Mouse (Mus musculus): ENCODE data around the gene Fam209. TPM values are rescaled to one million over a fixed set of nuclear protein-coding genes. Genes with fewer than 3 reads are reported as not detected.

Fam209 gene
- polyA plus RNA-seq, 1 experiment: 0.57 TPM

DNA sequence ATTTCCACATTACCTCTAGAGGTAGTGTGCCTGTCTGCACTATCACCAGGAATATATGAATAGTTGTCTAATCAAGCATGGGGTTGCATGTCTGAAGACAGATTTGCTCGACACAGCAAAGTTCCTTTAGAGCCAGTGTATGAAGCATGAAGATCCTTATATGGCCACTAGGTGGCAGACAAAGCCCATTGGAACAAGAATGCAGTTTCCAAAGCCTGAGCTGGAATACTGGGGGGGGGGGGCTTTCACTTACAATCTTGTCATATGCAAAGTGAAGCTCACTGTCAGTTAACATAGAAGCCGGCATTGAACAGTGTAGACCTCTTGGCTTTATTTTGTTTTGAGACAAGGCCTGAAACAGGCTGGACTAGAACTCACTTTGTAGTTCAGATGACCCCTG, 5.5 kb downstream of the Fam209 start:
- DNase-seq (ENCODE audit: low read depth): peak; percentile 87
- no peak for TF ChIP-seq POLR2A (IDR thresholded peaks at IDR 0.05; ENCODE audit: borderline replicate concordance, extremely low read depth, insufficient read depth, insufficient read length, poor library complexity, severe bottlenecking)
- peak; percentile 76; the same call in 1 of the 2 replicates for TF ChIP-seq CTCF (IDR thresholded peaks at IDR 0.05; ENCODE audit: borderline replicate concordance, extremely low read depth, insufficient read depth, insufficient read length)

DNA sequence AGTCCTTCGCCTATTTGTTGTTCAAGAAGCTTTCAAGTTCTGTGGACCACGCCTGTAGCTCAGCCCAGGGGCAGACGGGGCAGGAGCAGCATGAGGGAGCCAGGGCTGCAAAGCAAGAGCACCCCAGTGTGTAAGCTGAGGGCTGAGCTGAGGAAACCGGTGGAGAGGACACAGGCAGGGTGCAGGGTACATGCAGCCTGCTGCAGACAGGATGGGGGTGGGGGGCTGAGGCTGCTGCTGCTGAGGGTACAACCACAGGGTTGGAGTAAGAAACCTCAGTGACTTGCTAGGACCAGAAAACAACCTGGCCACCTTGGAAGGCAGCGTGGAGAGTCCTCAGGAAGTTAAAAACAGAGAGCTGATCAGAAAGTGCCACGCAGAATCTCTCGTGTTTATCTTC, 8.0 kb downstream of the Fam209 start:
- no peak for DNase-seq (ENCODE audit: low read depth)
- TF ChIP-seq POLR2A (IDR thresholded peaks at IDR 0.05; ENCODE audit: borderline replicate concordance, extremely low read depth, insufficient read depth, insufficient read length, poor library complexity, severe bottlenecking) (no peak), CTCF (IDR thresholded peaks at IDR 0.05; ENCODE audit: borderline replicate concordance, extremely low read depth, insufficient read depth, insufficient read length) (no peak)

DNA sequence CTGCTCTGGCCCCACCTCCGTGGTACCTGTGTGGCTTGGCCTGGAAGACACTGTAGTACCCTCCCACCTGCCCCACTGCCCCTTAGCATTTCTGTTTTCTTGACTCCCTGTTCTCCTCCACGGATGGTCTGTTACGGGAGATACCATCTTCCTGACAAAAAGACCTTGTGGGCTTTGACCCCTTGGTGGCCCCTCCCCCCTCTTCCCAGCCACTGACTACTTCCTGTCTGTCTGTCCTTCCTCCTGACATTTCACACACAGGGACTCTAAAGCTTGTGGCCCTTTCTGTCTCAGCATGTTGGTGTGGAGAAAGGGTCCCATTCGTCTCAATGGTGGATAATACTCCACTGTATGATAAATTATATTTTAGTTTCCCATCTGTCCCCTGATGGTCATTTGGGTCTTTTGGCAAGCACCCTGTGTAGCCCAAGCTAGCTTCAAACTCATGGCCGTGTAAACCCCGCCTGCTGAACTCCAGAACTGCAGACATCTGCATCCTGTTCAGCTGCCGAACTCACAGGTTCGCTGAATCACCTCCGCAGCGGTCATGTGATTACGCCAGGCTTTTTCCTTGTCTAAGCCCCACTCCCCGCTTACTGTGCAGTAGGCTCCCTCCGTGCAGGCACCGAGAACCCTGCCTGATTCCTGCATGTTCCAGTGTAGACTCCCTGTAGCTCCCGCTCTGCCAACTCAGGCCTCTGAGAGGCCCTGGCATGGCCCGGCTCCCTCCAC, 9.5 kb downstream of the Fam209 start:
- DNase-seq (ENCODE audit: low read depth): no peak
- no peak for TF ChIP-seq POLR2A (IDR thresholded peaks at IDR 0.05; ENCODE audit: borderline replicate concordance, extremely low read depth, insufficient read depth, insufficient read length, poor library complexity, severe bottlenecking)
- TF ChIP-seq CTCF (IDR thresholded peaks at IDR 0.05; ENCODE audit: borderline replicate concordance, extremely low read depth, insufficient read depth, insufficient read length): no peak

DNA sequence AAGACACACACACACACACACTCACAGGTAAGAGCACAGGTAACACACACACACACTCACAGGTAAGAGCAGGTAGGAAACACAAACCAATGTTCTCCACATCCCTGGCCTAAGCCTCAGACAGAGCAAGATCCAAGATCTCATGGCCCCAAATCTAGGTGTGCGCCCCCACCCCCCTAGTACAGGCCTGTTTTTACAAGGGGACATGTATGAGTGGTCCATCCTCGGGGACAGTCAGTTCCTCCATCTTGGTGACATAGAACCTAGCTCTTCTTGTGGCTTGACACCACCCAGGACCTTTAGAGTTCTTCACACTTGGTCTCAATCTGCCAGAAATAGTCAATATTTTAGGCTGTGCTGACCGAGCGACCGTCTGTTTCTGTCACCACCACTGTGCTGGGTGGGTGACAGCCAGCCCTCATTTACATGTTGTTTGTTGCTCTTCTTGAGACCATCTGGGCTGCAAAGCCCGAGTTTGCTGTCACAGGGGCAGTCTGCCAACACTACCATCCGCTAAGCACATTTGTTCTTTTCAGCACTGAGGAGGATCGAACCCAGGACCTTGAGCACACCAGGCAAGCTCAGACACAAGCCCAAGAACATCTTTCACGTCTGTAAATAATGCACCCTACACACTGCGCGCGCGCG, 11.6 kb downstream of the Fam209 start:
- peak; percentile 91 for DNase-seq (ENCODE audit: low read depth)
- no peak for TF ChIP-seq POLR2A (IDR thresholded peaks at IDR 0.05; ENCODE audit: borderline replicate concordance, extremely low read depth, insufficient read depth, insufficient read length, poor library complexity, severe bottlenecking)
- no peak for TF ChIP-seq CTCF (IDR thresholded peaks at IDR 0.05; ENCODE audit: borderline replicate concordance, extremely low read depth, insufficient read depth, insufficient read length)

DNA sequence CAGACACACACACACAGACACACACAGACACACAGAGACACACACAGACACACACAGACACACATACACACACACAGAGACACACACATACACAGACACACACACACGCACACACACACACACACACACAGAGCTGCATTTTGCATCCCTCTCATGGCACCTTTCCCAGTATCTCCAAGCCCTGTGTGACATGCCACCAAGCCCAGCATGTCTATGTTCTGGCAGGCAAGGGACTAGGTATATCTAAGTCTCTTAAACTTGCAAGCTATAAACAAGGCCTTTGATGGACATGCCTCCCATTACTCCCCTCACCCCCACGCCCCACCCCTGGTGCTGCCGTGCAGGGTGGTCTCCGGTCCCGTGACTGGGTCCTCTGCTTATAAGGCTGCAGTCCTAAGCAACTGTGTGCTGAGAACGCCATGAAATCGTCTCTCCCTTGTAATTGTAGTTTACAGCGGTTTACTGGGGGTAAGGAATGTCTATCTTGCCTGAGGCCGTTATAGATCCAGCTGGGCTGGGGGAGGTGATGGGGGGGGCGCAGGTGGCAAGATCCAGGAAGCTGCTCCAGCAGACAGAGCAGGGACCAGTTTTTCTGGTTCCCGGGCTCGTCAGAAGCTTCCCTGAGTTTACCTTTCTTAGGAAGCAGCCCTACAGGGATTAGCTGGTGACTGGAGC, 12.5 kb downstream of the Fam209 start:
- peak; percentile 58 for DNase-seq (ENCODE audit: low read depth)
- TF ChIP-seq CTCF (IDR thresholded peaks at IDR 0.05; ENCODE audit: borderline replicate concordance, extremely low read depth, insufficient read depth, insufficient read length) (no peak), POLR2A (IDR thresholded peaks at IDR 0.05; ENCODE audit: borderline replicate concordance, extremely low read depth, insufficient read depth, insufficient read length, poor library complexity, severe bottlenecking) (no peak)

DNA sequence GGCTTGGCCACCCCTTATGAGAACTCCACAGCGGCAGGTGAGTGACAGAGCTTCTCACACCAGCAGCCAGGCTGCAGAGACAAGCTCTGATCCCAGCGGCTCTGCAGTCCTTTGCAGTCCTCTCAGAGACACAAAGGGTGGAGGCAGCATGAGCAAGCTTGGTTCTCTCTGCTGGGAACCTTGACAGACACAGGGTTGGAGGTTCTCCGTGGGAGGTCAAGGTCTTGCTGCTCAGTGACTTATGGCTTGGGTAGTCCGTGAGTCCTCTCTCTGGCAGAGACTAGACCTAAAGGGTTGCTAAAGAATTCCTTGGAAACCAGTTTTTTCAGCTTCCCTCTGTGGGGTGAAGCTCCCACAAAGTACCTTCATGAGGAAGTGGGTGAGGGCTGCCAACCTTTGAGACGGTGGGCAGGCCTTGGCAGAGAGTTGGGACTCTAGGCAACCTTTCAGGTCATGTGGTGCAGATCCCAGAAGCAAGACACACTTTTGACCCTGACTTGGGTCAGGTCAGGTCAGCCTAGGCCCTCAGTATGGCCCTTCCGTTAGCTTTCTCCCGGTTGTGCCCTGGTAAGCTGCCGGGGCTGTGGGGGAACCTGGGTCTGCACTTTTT, 24.5 kb downstream of the Fam209 start:
- DNase-seq (ENCODE audit: low read depth): no peak
- TF ChIP-seq POLR2A (IDR thresholded peaks at IDR 0.05; ENCODE audit: borderline replicate concordance, extremely low read depth, insufficient read depth, insufficient read length, poor library complexity, severe bottlenecking) (no peak), CTCF (IDR thresholded peaks at IDR 0.05; ENCODE audit: borderline replicate concordance, extremely low read depth, insufficient read depth, insufficient read length) (no peak)

DNA sequence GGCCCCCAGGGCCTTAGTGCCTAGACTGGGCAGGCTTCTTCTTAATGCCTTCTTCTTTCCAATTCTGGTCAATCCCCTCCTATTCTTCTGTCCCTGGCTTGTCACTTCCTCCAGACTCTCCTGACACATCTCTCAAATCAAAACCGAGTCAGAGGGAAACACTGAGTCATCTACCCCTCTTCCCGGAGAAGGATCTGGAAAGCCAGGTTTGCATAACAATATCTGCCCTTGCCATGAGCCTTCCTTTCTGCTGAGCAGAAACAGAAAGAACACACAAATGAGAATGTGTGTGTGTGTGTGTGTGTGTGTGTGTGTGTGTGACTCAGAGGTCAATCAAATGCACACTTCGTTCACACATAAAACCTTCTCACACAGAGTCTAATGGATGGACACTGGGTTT, 26.5 kb downstream of the Fam209 start:
- TF ChIP-seq CTCF (IDR thresholded peaks at IDR 0.05; ENCODE audit: borderline replicate concordance, extremely low read depth, insufficient read depth, insufficient read length): no peak
- no peak for TF ChIP-seq POLR2A (IDR thresholded peaks at IDR 0.05; ENCODE audit: borderline replicate concordance, extremely low read depth, insufficient read depth, insufficient read length, poor library complexity, severe bottlenecking)
- no peak for DNase-seq (ENCODE audit: low read depth)

DNA sequence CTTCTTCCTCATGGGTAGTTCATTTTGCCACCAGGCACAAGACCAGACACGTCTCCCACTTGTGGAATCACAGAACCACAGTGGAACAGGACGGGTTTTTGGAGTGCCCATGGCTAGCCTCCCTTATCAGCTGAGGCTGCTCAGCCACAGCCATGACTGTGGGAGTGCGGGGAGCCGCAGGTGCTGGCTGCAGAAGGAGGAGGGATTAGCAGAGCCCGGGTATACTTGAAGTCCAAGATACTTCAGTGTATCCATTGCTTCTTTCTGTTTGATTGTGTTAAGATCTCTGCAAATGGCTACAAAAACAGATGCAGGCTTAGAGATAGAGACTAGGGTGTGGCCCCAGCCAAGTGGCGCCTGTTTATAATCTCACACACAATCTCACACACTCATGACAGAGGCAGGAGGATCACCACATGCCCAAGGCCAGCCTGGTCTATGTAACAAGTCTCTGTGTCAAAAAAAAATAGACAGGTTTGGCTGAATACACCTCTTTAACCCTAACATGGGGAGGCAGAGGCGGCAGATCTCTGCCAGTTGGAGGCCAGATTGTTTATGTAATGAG, 28.5 kb downstream of the Fam209 start:
- TF ChIP-seq CTCF (IDR thresholded peaks at IDR 0.05; ENCODE audit: borderline replicate concordance, extremely low read depth, insufficient read depth, insufficient read length) (no peak), POLR2A (IDR thresholded peaks at IDR 0.05; ENCODE audit: borderline replicate concordance, extremely low read depth, insufficient read depth, insufficient read length, poor library complexity, severe bottlenecking) (no peak)
- no peak for DNase-seq (ENCODE audit: low read depth)

DNA sequence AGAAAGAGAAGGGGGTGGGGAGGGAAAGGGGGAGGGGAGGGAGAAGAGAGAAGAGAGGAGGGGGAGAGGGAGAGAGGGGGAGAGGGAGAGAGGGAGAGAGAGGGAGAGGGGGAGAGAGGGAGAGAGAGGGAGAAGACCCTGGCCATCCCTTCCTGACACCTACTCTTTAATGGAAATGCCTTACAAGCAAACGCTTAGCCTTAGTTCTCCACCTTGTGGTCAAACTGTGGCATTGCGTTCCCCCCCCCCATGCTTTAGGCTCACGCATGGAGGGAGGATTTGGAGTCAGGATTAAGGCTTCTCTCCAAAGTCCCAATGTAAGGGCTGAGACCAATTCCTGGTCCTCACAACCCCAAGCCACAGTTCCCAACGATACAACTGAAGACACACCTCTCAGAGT, 29.0 kb downstream of the Fam209 start:
- no peak for TF ChIP-seq POLR2A (IDR thresholded peaks at IDR 0.05; ENCODE audit: borderline replicate concordance, extremely low read depth, insufficient read depth, insufficient read length, poor library complexity, severe bottlenecking)
- TF ChIP-seq CTCF (IDR thresholded peaks at IDR 0.05; ENCODE audit: borderline replicate concordance, extremely low read depth, insufficient read depth, insufficient read length): peak; percentile 88
- DNase-seq (ENCODE audit: low read depth): peak; percentile 80

DNA sequence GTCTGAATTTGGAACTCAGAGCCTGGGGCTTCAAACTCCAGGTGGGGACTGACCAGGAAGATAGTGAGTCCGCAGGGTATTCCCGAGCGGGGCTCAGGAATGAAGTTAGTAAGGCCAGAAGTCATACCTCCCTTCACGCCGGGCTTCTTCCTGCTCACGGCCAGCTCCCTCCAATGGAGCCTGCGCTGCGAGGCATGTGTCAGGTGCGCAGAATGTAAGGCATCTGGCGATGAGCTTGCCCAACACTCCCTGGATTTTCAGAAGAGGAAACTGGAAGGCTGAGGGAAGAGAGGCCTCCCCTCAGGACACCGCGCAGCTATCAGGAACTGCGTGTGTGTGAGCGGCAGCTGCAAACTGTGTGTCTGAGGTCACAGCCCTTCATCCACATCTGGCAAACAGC, 29.8 kb downstream of the Fam209 start:
- no peak for DNase-seq (ENCODE audit: low read depth)
- TF ChIP-seq CTCF (IDR thresholded peaks at IDR 0.05; ENCODE audit: borderline replicate concordance, extremely low read depth, insufficient read depth, insufficient read length): no peak
- TF ChIP-seq POLR2A (IDR thresholded peaks at IDR 0.05; ENCODE audit: borderline replicate concordance, extremely low read depth, insufficient read depth, insufficient read length, poor library complexity, severe bottlenecking): no peak

DNA sequence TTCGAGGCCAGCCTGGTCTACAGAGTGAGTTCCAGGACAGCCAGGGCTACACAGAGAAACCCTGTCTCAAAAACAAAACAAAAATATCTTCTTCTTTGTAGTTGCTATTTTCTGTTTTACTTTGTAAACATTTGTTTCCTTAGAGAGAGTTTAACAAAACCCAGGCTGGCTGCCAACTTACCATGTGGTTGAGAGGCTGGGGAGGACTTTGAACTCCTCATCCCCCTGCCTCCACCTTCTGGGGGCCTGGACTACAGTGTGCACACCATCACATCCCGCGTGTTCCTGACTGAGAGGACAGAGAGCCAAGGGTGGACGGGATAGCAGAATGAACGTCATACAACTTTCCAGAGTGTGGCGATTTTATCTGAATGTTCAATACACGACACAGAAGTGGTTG, 33.8 kb downstream of the Fam209 start:
- TF ChIP-seq CTCF (IDR thresholded peaks at IDR 0.05; ENCODE audit: borderline replicate concordance, extremely low read depth, insufficient read depth, insufficient read length): no peak
- no peak for TF ChIP-seq POLR2A (IDR thresholded peaks at IDR 0.05; ENCODE audit: borderline replicate concordance, extremely low read depth, insufficient read depth, insufficient read length, poor library complexity, severe bottlenecking)
- no peak for DNase-seq (ENCODE audit: low read depth)

All from brain, embryonic 14.5 days (tissue).